Mouse (Mus musculus) ES-Bruce4 (cell line): ENCODE data around the gene Begain. TPM values are rescaled to one million over a fixed set of nuclear protein-coding genes. Genes with fewer than 3 reads are reported as not detected.

Experiments used
- H3K27ac ChIP-seq: 2 replicates; pipeline ENCODE4 v1.5.1; 2012; ENCODE audit warnings: low read length, inconsistent platforms; ENCODE audit not compliant: insufficient read depth
- H3K27me3 ChIP-seq: 2 replicates; pipeline ENCODE4 v1.6.1; 2012; ENCODE audit warnings: mild to moderate bottlenecking, low read length, inconsistent platforms; ENCODE audit not compliant: control insufficient read depth, poor library complexity, insufficient read depth, severe bottlenecking
- H3K36me3 ChIP-seq: 2 replicates; pipeline ENCODE4 v1.6.1; 2012; ENCODE audit warnings: inconsistent platforms, mild to moderate bottlenecking, low read length, moderate library complexity; ENCODE audit not compliant: control insufficient read depth, poor library complexity, insufficient read depth, severe bottlenecking
- H3K4me1 ChIP-seq: one replicate; pipeline ENCODE4 v1.8.1; 2011; ENCODE audit warnings: low read length; ENCODE audit not compliant: control insufficient read depth, insufficient read depth
- H3K4me3 ChIP-seq: 2 replicates; pipeline ENCODE4 v1.5.1; 2011; ENCODE audit warnings: low read depth, mild to moderate bottlenecking, low read length
- H3K9ac ChIP-seq: 2 replicates; pipeline ENCODE4 v1.6.1; 2012; ENCODE audit warnings: low read depth, mild to moderate bottlenecking, inconsistent platforms; ENCODE audit not compliant: poor library complexity, severe bottlenecking
- H3K9me3 ChIP-seq: replicated peaks from 2 replicates; pipeline ENCODE4 v1.6.1; 2012; ENCODE audit warnings: mild to moderate bottlenecking, low read length, inconsistent platforms; ENCODE audit not compliant: control insufficient read depth, poor library complexity, insufficient read depth, severe bottlenecking
- CTCF ChIP-seq: IDR thresholded peaks from one replicate; pipeline ENCODE4 v1.8.1; 2011; ENCODE audit warnings: low read depth, low read length
- EP300 ChIP-seq: IDR thresholded peaks from 2 replicates; pipeline ENCODE4 v1.6.1; 2011; ENCODE audit warnings: low read depth, low read length; ENCODE audit not compliant: insufficient read depth
- POLR2A ChIP-seq: IDR thresholded peaks from one replicate; pipeline ENCODE4 v1.8.1; 2011; ENCODE audit warnings: low read length; ENCODE audit not compliant: insufficient read depth
- polyA plus RNA-seq: library from polyadenylated mRNA; stranded (reverse); fragments of >200 nt; gene quantifications from 2 replicates; pipeline ENCODE4 v1.2.4, GENCODE M21; 2011; ENCODE audit warnings: low read depth; ENCODE audit not compliant: missing spikeins, insufficient read depth, insufficient read length

The Begain gene
- polyA plus RNA-seq, 1 experiment = 2.8 TPM

GRCm38 (mm10) chr12:108982684-108982960 is 85.4 kb downstream of the Begain start:
- TF ChIP-seq EP300 = no peak
- no peak for TF ChIP-seq POLR2A
- no peak for TF ChIP-seq CTCF
- no peak overlapping the region for H3K27ac ChIP-seq
- no peaks in the 10 kb centered on the region for H3K27me3 ChIP-seq
- no peak overlapping the region for H3K4me3 ChIP-seq
- H3K36me3 ChIP-seq = no peaks in the 10 kb centered on the region
- no peaks in the 10 kb centered on the region for H3K9me3 ChIP-seq
- H3K4me1 ChIP-seq = no peaks in the 10 kb centered on the region
- no peak overlapping the region for H3K9ac ChIP-seq

Other genes starting within 250 kb of the Begain start
- 0.51 and 0.79 TPM in 2 replicates for gene Slc25a29, start 232.3 kb downstream of the Begain start, polyA plus RNA-seq
- 3.0 and 3.6 TPM in 2 replicates for gene Slc25a47, start 232.2 kb downstream of the Begain start, polyA plus RNA-seq
- 7.2 and 12.7 TPM in 2 replicates for gene Wdr25, start 174.6 kb downstream of the Begain start, polyA plus RNA-seq
- gene Wars, start 174.0 kb downstream of the Begain start, polyA plus RNA-seq = 68.0 and 71.4 TPM in 2 replicates